Mouse (Mus musculus): Measurements from ENCODE around the gene Slit3.

- no peak for TF ChIP-seq MXI1 (IDR thresholded peaks at IDR 0.05; ENCODE audit: low read depth, low read length)
- no peak for TF ChIP-seq POLR2A (IDR thresholded peaks at IDR 0.05; ENCODE audit: control insufficient read depth in 1 of 2, insufficient read depth in 1 of 2, low read depth in 1 of 2, low read length in 2 of 2, poor library complexity in 1 of 2)
- no peak for TF ChIP-seq CTCF (IDR thresholded peaks at IDR 0.05 in 2 of 3, conservative IDR thresholded peaks at IDR 0.05 in 1 of 3; ENCODE audit: control insufficient read depth in 1 of 3, insufficient read depth in 1 of 3, low read depth in 2 of 3, low read length in 3 of 3, poor library complexity in 1 of 3, severe bottlenecking in 1 of 3)
- TF ChIP-seq GATA1 (IDR thresholded peaks at IDR 0.05; ENCODE audit: low read depth, low read length), result no peak
- TF ChIP-seq ZMIZ1 (IDR thresholded peaks at IDR 0.05; ENCODE audit: low read depth, low read length), result no peak
Measured at GRCm38 (mm10) chr11:35331476-35331875, 210.5 kb downstream of the Slit3 start.

Measured in MEL (cell line).